Mouse (Mus musculus): ENCODE measurements around the gene Dpf2. TPM values are rescaled to one million over a fixed set of nuclear protein-coding genes. Genes with fewer than 3 reads are reported as not detected.
A peak's percentile ranks its signal among the peaks of the same experiment; 100 is the strongest.

Gene Dpf2
- polyA plus RNA-seq, 1 experiment from 2014 or later, result 88.2 TPM

DNA sequence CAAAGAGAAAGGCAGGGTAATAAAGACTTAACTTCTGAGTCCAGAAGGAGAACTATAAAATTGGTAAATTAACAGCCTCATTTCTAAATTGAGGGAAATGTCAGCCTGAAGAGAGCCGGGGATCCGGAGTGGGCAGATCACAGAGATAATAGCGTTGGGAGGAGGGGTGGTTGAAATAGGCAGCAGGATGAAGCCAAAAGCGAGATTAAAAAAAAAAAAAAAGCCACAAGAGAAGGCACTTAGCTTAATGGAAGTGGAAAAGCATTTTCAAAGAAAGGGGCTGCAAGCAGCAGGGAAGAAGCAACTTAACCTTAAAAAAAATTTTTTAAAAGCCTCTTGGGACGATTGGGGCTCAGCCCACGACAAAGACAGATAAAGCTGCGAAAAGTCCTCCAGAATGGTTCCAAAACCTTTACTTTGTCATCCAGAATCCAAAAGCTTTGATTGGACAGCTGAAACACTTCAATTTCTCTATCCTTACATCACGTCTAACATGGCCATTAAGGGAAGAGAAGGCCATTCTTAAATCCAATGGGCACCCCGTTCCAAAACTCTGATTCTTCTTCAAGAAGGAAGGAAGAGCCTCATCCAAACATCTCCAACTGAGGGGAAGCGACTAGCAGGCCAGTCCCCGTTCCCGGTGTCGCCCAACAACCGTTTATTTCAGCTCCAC, 1.2 kb downstream of the Dpf2 start:
- DNase-seq (ENCODE audit: low spot score), result no peak
- Histone ChIP-seq H3K4me1 (replicated peaks; ENCODE audit: control insufficient read depth, insufficient read depth, low read length) (peaks cover 28% of the 10 kb centered on the region), H3K4me2 (replicated peaks) (peak overlapping the region; percentile 75), H3K36me3 (replicated peaks; ENCODE audit: control insufficient read depth, insufficient read depth) (peaks cover 9% of the 10 kb centered on the region), H3K4me3 (replicated peaks; ENCODE audit: low read length) (peak overlapping the region; percentile 83), H3K27ac (peak overlapping the region; percentile 75), H3K9me3 (ENCODE audit: control insufficient read depth, low read length) (no peaks in the 10 kb centered on the region), H3K9ac (peak overlapping the region; percentile 88), H3K27me3 (ENCODE audit: control insufficient read depth, insufficient read depth, low read length) (no peaks in the 10 kb centered on the region)
- ATAC-seq (ENCODE audit: low FRiP score), result no peak
- 8% methylated on average over 14 of the region's 14 CpGs for WGBS

DNA sequence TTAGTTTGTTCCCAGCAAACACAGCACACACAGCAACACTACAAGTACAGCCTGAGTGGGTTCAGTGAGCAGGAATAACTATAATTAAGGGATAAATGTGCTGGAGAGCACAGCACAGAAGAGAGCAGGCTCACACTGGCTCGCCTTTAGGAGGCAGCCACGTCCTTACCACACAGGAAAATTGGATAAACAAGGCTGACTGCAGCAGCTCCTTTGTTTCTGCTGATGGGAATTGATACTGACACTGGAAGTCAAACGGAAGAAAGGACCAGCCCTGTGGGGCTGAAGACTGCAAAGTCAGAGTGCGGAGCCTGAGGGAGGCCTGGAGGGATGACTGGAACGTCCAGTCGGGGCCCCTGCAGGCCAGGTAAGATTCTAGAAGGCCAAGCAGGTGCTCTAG, 2.6 kb downstream of the Dpf2 start:
- ATAC-seq (ENCODE audit: low FRiP score), result no peak
- H3K4me3 ChIP-seq (replicated peaks; ENCODE audit: low read length), result peak overlapping the region; percentile 83
- H3K9ac ChIP-seq, result peak overlapping the region; percentile 88
- WGBS, result 45% methylated on average over 6 of the region's 6 CpGs
- no peak for DNase-seq (ENCODE audit: low spot score)
- H3K4me1 ChIP-seq (replicated peaks; ENCODE audit: control insufficient read depth, insufficient read depth, low read length), result peaks cover 28% of the 10 kb centered on the region
- H3K27ac ChIP-seq, result peak overlapping the region; percentile 71
- peaks cover 23% of the 10 kb centered on the region for H3K36me3 ChIP-seq (replicated peaks; ENCODE audit: control insufficient read depth, insufficient read depth)
- H3K9me3 ChIP-seq (ENCODE audit: control insufficient read depth, low read length), result no peaks in the 10 kb centered on the region
- H3K27me3 ChIP-seq (ENCODE audit: control insufficient read depth, insufficient read depth, low read length), result no peaks in the 10 kb centered on the region
- peak overlapping the region; percentile 75 for H3K4me2 ChIP-seq (replicated peaks)

DNA sequence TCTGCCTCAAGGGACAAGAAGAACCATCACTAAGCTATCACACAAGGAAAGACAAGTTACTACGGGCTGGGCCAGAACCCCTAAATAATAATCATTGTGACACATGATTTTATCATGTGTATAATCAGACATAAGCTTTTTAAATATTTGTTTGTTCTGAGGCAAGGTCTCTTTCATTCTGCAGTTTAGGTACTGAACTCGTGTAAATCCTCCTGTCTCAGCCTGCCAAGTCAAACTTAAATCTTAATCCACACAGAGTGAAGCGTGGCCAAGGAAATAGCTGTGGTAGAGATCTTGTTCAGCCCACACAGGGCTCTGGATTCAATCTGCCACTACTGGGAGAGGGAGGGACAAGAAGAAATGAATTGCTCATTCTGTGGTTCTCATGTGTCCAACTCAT, 5.5 kb downstream of the Dpf2 start:
- Histone ChIP-seq H3K9ac (no peak overlapping the region), H3K4me2 (replicated peaks) (no peak overlapping the region), H3K36me3 (replicated peaks; ENCODE audit: control insufficient read depth, insufficient read depth) (peaks cover 52% of the 10 kb centered on the region), H3K27me3 (ENCODE audit: control insufficient read depth, insufficient read depth, low read length) (no peaks in the 10 kb centered on the region), H3K4me1 (replicated peaks; ENCODE audit: control insufficient read depth, insufficient read depth, low read length) (peaks cover 23% of the 10 kb centered on the region), H3K27ac (no peak overlapping the region), H3K4me3 (replicated peaks; ENCODE audit: low read length) (no peak overlapping the region), H3K9me3 (ENCODE audit: control insufficient read depth, low read length) (no peaks in the 10 kb centered on the region)
- DNase-seq (ENCODE audit: low spot score) (no peak), ATAC-seq (ENCODE audit: low FRiP score) (no peak)
- WGBS, result 98% methylated on average over 3 of the region's 3 CpGs

DNA sequence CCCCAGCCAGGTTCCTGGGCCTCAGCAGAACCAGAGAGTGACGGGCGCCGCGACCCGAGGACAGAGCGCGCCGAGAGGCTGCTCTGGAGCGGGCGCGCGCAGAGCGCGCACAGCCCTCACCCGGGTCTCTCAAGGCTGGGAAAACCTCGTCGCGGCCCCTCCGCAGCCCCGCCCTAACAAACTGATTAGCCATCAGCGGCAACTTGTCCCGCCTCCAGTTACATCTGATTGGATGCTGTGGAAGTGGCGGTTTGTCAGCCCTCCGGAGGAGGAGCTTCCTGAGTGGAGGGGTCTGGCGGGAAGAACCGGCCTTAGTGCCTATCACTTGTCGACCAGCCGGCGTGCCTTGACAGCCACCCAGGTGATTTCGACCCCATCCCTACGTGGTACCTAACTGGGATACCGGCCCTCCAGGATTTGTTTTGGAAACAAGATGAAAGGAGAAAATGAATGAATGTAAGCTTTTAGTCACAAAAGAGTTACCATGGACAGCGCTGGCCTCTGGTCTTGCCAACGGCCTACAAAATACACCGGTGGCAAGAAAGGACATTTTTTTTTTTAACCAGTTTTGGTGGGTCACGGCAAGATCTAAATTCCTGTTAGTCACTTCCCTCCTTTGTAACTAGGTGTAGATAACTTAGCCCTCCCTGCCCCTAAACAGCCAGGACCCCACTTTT, 18.7 kb downstream of the Dpf2 start, which contains the start of gene Tigd3:
Gene Tigd3 (minus strand): TSS at position 148 of the 677 bp plus-strand sequence.
- DNase-seq (ENCODE audit: low spot score) (peak; percentile 98), ATAC-seq (ENCODE audit: low FRiP score) (peak; percentile 98)
- Histone ChIP-seq H3K36me3 (replicated peaks; ENCODE audit: control insufficient read depth, insufficient read depth) (peaks cover 53% of the 10 kb centered on the region), H3K9me3 (ENCODE audit: control insufficient read depth, low read length) (no peaks in the 10 kb centered on the region), H3K9ac (peak within 1 kb of the TSS; percentile 91), H3K4me3 (replicated peaks; ENCODE audit: low read length) (peak within 1 kb of the TSS; percentile 71), H3K27me3 (ENCODE audit: control insufficient read depth, insufficient read depth, low read length) (no peaks in the 10 kb centered on the region), H3K27ac (peak within 1 kb of the TSS; percentile 81), H3K4me2 (replicated peaks) (peak within 1 kb of the TSS; percentile 84), H3K4me1 (replicated peaks; ENCODE audit: control insufficient read depth, insufficient read depth, low read length) (peaks cover 27% of the 10 kb centered on the region)
- 3% methylated on average over 36 of the region's 36 CpGs for WGBS

DNA sequence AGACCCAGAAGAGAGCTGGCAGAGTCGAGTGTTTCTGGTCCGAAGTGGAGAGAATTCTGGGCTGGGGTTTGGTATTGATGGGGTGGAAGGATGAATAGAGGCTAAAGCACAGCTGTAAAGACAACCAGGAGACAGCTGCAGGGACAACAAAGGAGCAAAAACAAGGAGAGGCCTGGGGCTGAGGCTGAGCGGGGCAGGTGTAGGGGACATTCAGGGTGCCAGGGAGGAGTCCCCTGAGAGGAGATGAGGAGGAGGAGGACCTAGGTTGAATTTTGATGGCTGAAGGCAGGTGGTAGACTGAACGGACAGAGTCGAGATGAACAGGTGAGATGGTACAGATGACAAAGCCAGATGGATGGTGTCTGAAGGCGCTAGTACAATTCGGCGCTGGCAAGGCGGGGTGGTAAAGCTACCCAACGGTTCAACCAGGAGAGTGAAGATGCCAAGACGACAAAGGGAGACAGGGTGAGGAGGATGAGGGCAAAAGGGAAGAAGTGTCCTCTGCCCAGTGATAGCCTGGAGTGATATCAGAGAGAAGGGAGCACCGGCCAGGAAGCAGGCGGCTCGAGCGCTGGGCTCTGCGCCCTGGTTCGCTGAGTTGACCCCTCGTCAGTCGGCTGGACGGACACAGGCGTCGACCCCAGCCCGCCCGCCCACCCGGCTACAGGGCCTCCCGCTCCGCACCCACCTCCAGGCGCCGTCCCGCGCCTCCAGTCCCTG, 19.4 kb downstream of the Dpf2 start:
- DNase-seq (ENCODE audit: low spot score) (no peak), ATAC-seq (ENCODE audit: low FRiP score) (peak; percentile 25; the same call in 1 of the 2 replicates)
- H3K9me3 ChIP-seq (ENCODE audit: control insufficient read depth, low read length), result no peaks in the 10 kb centered on the region
- peaks cover 31% of the 10 kb centered on the region for H3K4me1 ChIP-seq (replicated peaks; ENCODE audit: control insufficient read depth, insufficient read depth, low read length)
- peak overlapping the region; percentile 84 for H3K4me2 ChIP-seq (replicated peaks)
- H3K36me3 ChIP-seq (replicated peaks; ENCODE audit: control insufficient read depth, insufficient read depth), result peaks cover 48% of the 10 kb centered on the region
- H3K27ac ChIP-seq, result peak overlapping the region; percentile 81
- 5% methylated on average over 31 of the region's 31 CpGs for WGBS
- H3K4me3 ChIP-seq (replicated peaks; ENCODE audit: low read length), result peak overlapping the region; percentile 71
- peak overlapping the region; percentile 91 for H3K9ac ChIP-seq
- no peaks in the 10 kb centered on the region for H3K27me3 ChIP-seq (ENCODE audit: control insufficient read depth, insufficient read depth, low read length)

DNA sequence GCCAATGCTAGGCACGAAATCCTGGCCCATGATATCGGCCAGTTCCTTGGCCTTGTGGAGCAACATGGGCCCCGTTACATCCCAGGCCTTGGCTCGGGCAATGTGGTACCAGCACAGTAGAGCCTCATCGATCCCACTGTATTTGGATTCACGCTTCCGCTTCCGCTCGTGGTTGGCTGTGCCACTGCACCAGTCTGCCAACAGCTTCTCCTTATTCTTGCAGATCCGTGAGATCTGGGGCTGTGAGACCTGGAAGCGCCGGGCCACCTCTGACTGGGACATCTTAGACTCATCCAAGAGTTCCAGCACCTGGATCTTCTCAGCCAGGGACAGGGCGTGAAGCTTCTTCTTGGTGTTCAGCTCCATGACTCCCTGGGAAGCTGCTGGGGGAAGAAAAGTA, 20.1 kb downstream of the Dpf2 start:
- Histone ChIP-seq H3K9me3 (ENCODE audit: control insufficient read depth, low read length) (no peaks in the 10 kb centered on the region), H3K4me2 (replicated peaks) (peak overlapping the region; percentile 84), H3K27ac (0 out of 2 replicates have a peak overlapping the region, but pooled peaks have one; percentile 6), H3K4me3 (replicated peaks; ENCODE audit: low read length) (peak overlapping the region; percentile 71), H3K27me3 (ENCODE audit: control insufficient read depth, insufficient read depth, low read length) (no peaks in the 10 kb centered on the region), H3K9ac (peak overlapping the region; percentile 91), H3K4me1 (replicated peaks; ENCODE audit: control insufficient read depth, insufficient read depth, low read length) (peaks cover 31% of the 10 kb centered on the region), H3K36me3 (replicated peaks; ENCODE audit: control insufficient read depth, insufficient read depth) (peaks cover 44% of the 10 kb centered on the region)
- WGBS, result 94% methylated on average over 13 of the region's 13 CpGs
- no peak for ATAC-seq (ENCODE audit: low FRiP score)
- no peak for DNase-seq (ENCODE audit: low spot score)

DNA sequence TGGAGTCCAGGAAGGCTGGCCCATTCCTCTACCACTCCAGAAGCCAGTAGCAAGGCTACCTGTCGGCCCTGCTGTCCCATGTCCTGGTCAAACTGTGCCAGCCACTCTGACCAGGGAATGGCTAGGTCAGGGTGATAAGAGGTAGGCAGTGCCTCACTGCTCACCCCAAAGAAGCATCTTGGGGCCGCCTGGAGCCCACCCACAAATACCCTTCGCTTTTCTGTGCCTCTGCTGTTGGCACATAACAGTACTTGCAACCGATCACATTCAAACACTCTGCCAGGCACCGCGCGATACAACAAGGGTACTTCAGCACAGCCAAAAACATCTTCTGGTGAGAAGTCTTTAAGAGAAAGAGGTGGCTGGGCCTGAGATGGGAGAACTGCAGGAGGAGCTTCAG, 20.5 kb downstream of the Dpf2 start:
- Histone ChIP-seq H3K4me3 (replicated peaks; ENCODE audit: low read length) (no peak overlapping the region), H3K27me3 (ENCODE audit: control insufficient read depth, insufficient read depth, low read length) (no peaks in the 10 kb centered on the region), H3K9ac (no peak overlapping the region), H3K4me2 (replicated peaks) (peak overlapping the region; percentile 84; the same call in 1 of the 2 replicates), H3K27ac (no peak overlapping the region), H3K9me3 (ENCODE audit: control insufficient read depth, low read length) (no peaks in the 10 kb centered on the region), H3K4me1 (replicated peaks; ENCODE audit: control insufficient read depth, insufficient read depth, low read length) (peaks cover 31% of the 10 kb centered on the region), H3K36me3 (replicated peaks; ENCODE audit: control insufficient read depth, insufficient read depth) (peaks cover 39% of the 10 kb centered on the region)
- ATAC-seq (ENCODE audit: low FRiP score), result no peak
- DNase-seq (ENCODE audit: low spot score), result no peak
- 92% methylated on average over 7 of the region's 7 CpGs for WGBS

DNA sequence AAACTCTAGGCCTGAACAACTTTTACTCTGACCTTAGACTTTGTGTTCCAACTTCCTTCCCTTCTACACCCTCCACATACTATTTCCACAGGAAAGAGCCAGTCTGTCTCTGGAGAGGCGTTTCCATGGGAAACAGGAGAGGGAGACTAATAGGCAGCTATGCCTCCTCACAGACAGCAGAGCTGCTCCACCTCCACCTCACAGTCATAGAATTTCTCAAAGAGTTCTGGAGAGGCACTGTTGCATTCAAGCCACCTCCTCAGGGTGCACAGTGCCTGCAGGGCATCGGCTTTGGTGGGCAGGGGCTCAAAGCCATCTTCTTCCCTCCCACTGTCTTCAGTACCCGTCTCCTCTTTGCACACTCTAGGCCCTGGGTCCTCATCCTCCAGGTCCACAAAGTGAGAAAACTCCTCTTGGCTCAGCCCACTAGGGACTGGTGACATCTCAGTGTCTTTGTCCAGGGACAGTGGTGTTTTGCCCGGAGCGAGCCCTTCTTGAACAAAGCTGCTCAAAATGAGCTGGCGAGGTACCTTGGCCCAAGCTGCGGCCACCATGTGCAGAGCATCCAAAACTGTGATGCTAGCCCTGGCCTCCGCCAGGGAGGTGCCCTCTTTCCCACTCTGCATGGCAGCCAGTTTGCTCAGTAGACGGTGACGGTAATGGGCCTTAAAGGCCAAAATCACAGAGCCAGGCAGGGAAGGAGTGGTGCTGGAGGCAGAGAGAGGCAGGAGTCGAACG, 21.1 kb downstream of the Dpf2 start:
- Histone ChIP-seq H3K9ac (no peak overlapping the region), H3K27me3 (ENCODE audit: control insufficient read depth, insufficient read depth, low read length) (no peaks in the 10 kb centered on the region), H3K4me2 (replicated peaks) (0 out of 2 replicates have a peak overlapping the region, but pooled peaks have one; percentile 84), H3K4me3 (replicated peaks; ENCODE audit: low read length) (no peak overlapping the region), H3K9me3 (ENCODE audit: control insufficient read depth, low read length) (no peaks in the 10 kb centered on the region), H3K36me3 (replicated peaks; ENCODE audit: control insufficient read depth, insufficient read depth) (peaks cover 34% of the 10 kb centered on the region), H3K4me1 (replicated peaks; ENCODE audit: control insufficient read depth, insufficient read depth, low read length) (peaks cover 31% of the 10 kb centered on the region), H3K27ac (no peak overlapping the region)
- no peak for ATAC-seq (ENCODE audit: low FRiP score)
- WGBS, result 96% methylated on average over 12 of the region's 12 CpGs
- no peak for DNase-seq (ENCODE audit: low spot score)
